ENCODE assay signal across 8 mouse cellular contexts in the genomic region with DNA sequence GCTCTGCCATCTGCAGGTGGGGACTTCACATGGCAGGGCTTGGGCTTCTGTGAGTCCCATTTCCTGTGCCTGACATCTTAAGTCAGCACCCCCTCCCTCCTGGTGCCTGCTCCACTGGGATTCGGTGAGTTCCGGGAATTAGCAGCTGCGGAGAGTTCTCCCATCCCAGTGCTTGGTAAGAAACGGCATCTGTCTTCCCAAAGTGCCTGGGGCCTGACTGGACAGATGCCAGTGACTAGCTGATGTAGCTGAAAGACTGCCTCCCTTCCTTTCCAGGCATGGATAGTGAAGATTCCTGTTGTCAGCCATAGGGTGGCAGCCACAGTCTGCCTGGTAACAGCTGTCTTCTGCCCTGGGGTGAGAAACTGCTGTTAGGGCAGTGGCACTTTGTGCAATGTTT. TPM values are rescaled to one million over a fixed set of nuclear protein-coding genes. Genes with fewer than 3 reads are reported as not detected.
DNase-seq lines count a peak whose midpoint lies in the region; ATAC-seq lines count a peak whose summit lies in the region.

No protein-coding gene starts in this region.

- 19% methylated on average over 4 of the region's 4 CpGs for WGBS in forebrain, embryonic 13.5 days
- WGBS in forebrain, embryonic 11.5 days, result 28% methylated on average over 4 of the region's 4 CpGs
- WGBS in forebrain, embryonic 16.5 days, result 5% methylated on average over 4 of the region's 4 CpGs
- WGBS in liver, embryonic 12.5 days (ENCODE audit: insufficient replicate concordance), result 15% methylated on average over 4 of the region's 4 CpGs

- no peak overlapping the region for H3K4me2 ChIP-seq in forebrain, embryonic 13.5 days
- no peak overlapping the region for H3K4me2 ChIP-seq in forebrain, embryonic 11.5 days (ENCODE audit: low read depth, low read length, severe bottlenecking)
- no peak overlapping the region for H3K4me2 ChIP-seq in forebrain, embryonic 16.5 days (ENCODE audit: low read length)
- no peak overlapping the region for H3K4me2 ChIP-seq in liver, embryonic 12.5 days

- no peak overlapping the region for H3K4me3 ChIP-seq in forebrain, embryonic 13.5 days
- no peak overlapping the region for H3K4me3 ChIP-seq in forebrain, embryonic 11.5 days (ENCODE audit: low read depth, low read length)
- H3K4me3 ChIP-seq in forebrain, embryonic 16.5 days (replicated peaks; ENCODE audit: low read length), result no peak overlapping the region
- H3K4me3 ChIP-seq in liver, embryonic 12.5 days, result no peak overlapping the region

- peaks cover 30% of the 10 kb centered on the region for H3K27me3 ChIP-seq in forebrain, embryonic 13.5 days
- H3K27me3 ChIP-seq in forebrain, embryonic 11.5 days (ENCODE audit: control insufficient read depth, insufficient read depth, low read length), result peaks cover 15% of the 10 kb centered on the region
- H3K27me3 ChIP-seq in forebrain, embryonic 16.5 days (replicated peaks; ENCODE audit: control insufficient read depth, insufficient read depth, low read length), result no peaks in the 10 kb centered on the region; the same call in none of the 2 replicates
- peaks cover 73% of the 10 kb centered on the region for H3K27me3 ChIP-seq in liver, embryonic 12.5 days (replicated peaks)

- peaks cover 18% of the 10 kb centered on the region for H3K4me1 ChIP-seq in forebrain, embryonic 13.5 days
- peaks cover 7% of the 10 kb centered on the region; the same call in 1 of the 2 replicates for H3K4me1 ChIP-seq in forebrain, embryonic 11.5 days (replicated peaks; ENCODE audit: control insufficient read depth, insufficient read depth, low read length)
- H3K4me1 ChIP-seq in forebrain, embryonic 16.5 days (replicated peaks; ENCODE audit: control insufficient read depth, insufficient read depth, low read length), result peaks cover 24% of the 10 kb centered on the region
- peaks cover 6% of the 10 kb centered on the region; the same call in 1 of the 2 replicates for H3K4me1 ChIP-seq in liver, embryonic 12.5 days

- intact Hi-C loops in left cerebral cortex, postnatal 25 days (cut with DNase I), result loop anchor here (1.0 to 10.0 kb wide), 2 partner anchors 48 to 279 kb away; no protein-coding TSS in a partner anchor

- peak; percentile 57 for ATAC-seq in forebrain, embryonic 13.5 days
- ATAC-seq in forebrain, embryonic 11.5 days (replicated peaks; ENCODE audit: low FRiP score), result no peak
- peak; percentile 39 for ATAC-seq in forebrain, embryonic 16.5 days
- ATAC-seq in liver, embryonic 12.5 days, result no peak

- DNase-seq in forebrain, embryonic 11.5 days (ENCODE audit: low spot score), result no peak
- peak; percentile 87 for DNase-seq in MN1 (ENCODE audit: low spot score)
- DNase-seq in left cerebral cortex, postnatal 25 days (ENCODE audit: low spot score in 2 of 2), result peak; percentile 73 to 92
- peak; percentile 59 for DNase-seq in testis, postnatal 10 days (ENCODE audit: low spot score)
- DNase-seq in heart, adult 18-20 months, result no peak

- H3K9me3 ChIP-seq in forebrain, embryonic 13.5 days (replicated peaks), result no peaks in the 10 kb centered on the region
- no peaks in the 10 kb centered on the region for H3K9me3 ChIP-seq in forebrain, embryonic 11.5 days (ENCODE audit: control insufficient read depth, low read length)
- no peaks in the 10 kb centered on the region for H3K9me3 ChIP-seq in forebrain, embryonic 16.5 days (ENCODE audit: control insufficient read depth, low read length)
- H3K9me3 ChIP-seq in liver, embryonic 12.5 days (replicated peaks), result no peaks in the 10 kb centered on the region

- H3K36me3 ChIP-seq in forebrain, embryonic 13.5 days (ENCODE audit: poor library complexity, severe bottlenecking), result no peaks in the 10 kb centered on the region
- no peaks in the 10 kb centered on the region for H3K36me3 ChIP-seq in forebrain, embryonic 11.5 days (ENCODE audit: control insufficient read depth, insufficient read depth, low read length)
- H3K36me3 ChIP-seq in forebrain, embryonic 16.5 days (ENCODE audit: control insufficient read depth, insufficient read depth), result no peaks in the 10 kb centered on the region
- H3K36me3 ChIP-seq in liver, embryonic 12.5 days, result no peaks in the 10 kb centered on the region

- H3K9ac ChIP-seq in forebrain, embryonic 13.5 days, result no peak overlapping the region
- H3K9ac ChIP-seq in forebrain, embryonic 11.5 days (ENCODE audit: low read length), result no peak overlapping the region
- no peak overlapping the region for H3K9ac ChIP-seq in forebrain, embryonic 16.5 days (replicated peaks; ENCODE audit: low read depth, low read length)
- no peak overlapping the region for H3K9ac ChIP-seq in liver, embryonic 12.5 days

- no peak overlapping the region for H3K27ac ChIP-seq in forebrain, embryonic 13.5 days
- no peak overlapping the region for H3K27ac ChIP-seq in forebrain, embryonic 11.5 days (ENCODE audit: low read depth, low read length)
- no peak overlapping the region for H3K27ac ChIP-seq in forebrain, embryonic 16.5 days (ENCODE audit: low read length)
- no peak overlapping the region for H3K27ac ChIP-seq in liver, embryonic 12.5 days

RNA-seq across cellular contexts. Expression of gene Kcnt1, which starts 1.9 kb away (rescaled TPM):
- polyA plus RNA-seq in forebrain, embryonic 13.5 days (2015; fragmentation: Nextera tagmentation; extraction: Ambion mirVana), result 3.2 and 4.5 TPM in 2 replicates
- polyA plus RNA-seq in forebrain, embryonic 11.5 days (2014; fragmentation: Nextera tagmentation; extraction: Ambion mirVana), result 0.53 and 1.0 TPM in 2 replicates
- 6.0 and 13.3 TPM in 2 replicates for polyA plus RNA-seq in forebrain, embryonic 16.5 days (2015; fragmentation: Nextera tagmentation; extraction: Ambion mirVana)
- total RNA-seq in left cerebral cortex, postnatal 25 days (2021), result 100 to 1,000 TPM; 111 to 130 TPM
- 0.02 TPM in 1 of 2 replicates, not detected in the other for polyA plus RNA-seq in liver, embryonic 12.5 days (2016; fragmentation: Nextera tagmentation; extraction: Ambion mirVana)
- total RNA-seq in heart, adult 18-20 months (2021), result under 1 TPM; 0.21 to 0.25 TPM

RNA-seq across cellular contexts. Expression of gene Sohlh1, which starts 18.4 kb away (rescaled TPM):
- not detected in 2 replicates for polyA plus RNA-seq in forebrain, embryonic 13.5 days (2015; fragmentation: Nextera tagmentation; extraction: Ambion mirVana)
- not detected in 2 replicates for polyA plus RNA-seq in forebrain, embryonic 11.5 days (2014; fragmentation: Nextera tagmentation; extraction: Ambion mirVana)
- not detected in 2 replicates for polyA plus RNA-seq in forebrain, embryonic 16.5 days (2015; fragmentation: Nextera tagmentation; extraction: Ambion mirVana)
- total RNA-seq in left cerebral cortex, postnatal 25 days (2021), result not detected
- not detected in 2 replicates for polyA plus RNA-seq in liver, embryonic 12.5 days (2016; fragmentation: Nextera tagmentation; extraction: Ambion mirVana)
- not detected for total RNA-seq in heart, adult 18-20 months (2021)

RNA-seq across cellular contexts. Expression of gene Lcn9, which starts 42.5 kb away (rescaled TPM):
- polyA plus RNA-seq in forebrain, embryonic 13.5 days (2015; fragmentation: Nextera tagmentation; extraction: Ambion mirVana), result not detected in 2 replicates
- not detected in 2 replicates for polyA plus RNA-seq in forebrain, embryonic 11.5 days (2014; fragmentation: Nextera tagmentation; extraction: Ambion mirVana)
- polyA plus RNA-seq in forebrain, embryonic 16.5 days (2015; fragmentation: Nextera tagmentation; extraction: Ambion mirVana), result not detected in 2 replicates
- total RNA-seq in left cerebral cortex, postnatal 25 days (2021), result not detected
- not detected in 2 replicates for polyA plus RNA-seq in liver, embryonic 12.5 days (2016; fragmentation: Nextera tagmentation; extraction: Ambion mirVana)
- total RNA-seq in heart, adult 18-20 months (2021), result not detected

RNA-seq across cellular contexts. Expression of gene Glt6d1, which starts 49.8 kb away (rescaled TPM):
- not detected in 2 replicates for polyA plus RNA-seq in forebrain, embryonic 13.5 days (2015; fragmentation: Nextera tagmentation; extraction: Ambion mirVana)
- not detected in 2 replicates for polyA plus RNA-seq in forebrain, embryonic 11.5 days (2014; fragmentation: Nextera tagmentation; extraction: Ambion mirVana)
- not detected in 2 replicates for polyA plus RNA-seq in forebrain, embryonic 16.5 days (2015; fragmentation: Nextera tagmentation; extraction: Ambion mirVana)
- total RNA-seq in left cerebral cortex, postnatal 25 days (2021), result not detected
- not detected in 2 replicates for polyA plus RNA-seq in liver, embryonic 12.5 days (2016; fragmentation: Nextera tagmentation; extraction: Ambion mirVana)
- total RNA-seq in heart, adult 18-20 months (2021), result not detected

Comparison
In these comparisons a context has a peak if more than half of its experiments do, and no peak if none do; other contexts are left out.
1. ATAC-seq: peak in forebrain, embryonic 13.5 days (single experiment) and forebrain, embryonic 16.5 days (single experiment); none in forebrain, embryonic 11.5 days (single experiment) and liver, embryonic 12.5 days (single experiment).
2. DNase-seq: peak in MN1 (single experiment), left cerebral cortex, postnatal 25 days (2 of 2) and testis, postnatal 10 days (single experiment); none in forebrain, embryonic 11.5 days (single experiment) and heart, adult 18-20 months (0 of 2).